Mouse (Mus musculus) liver, embryonic 14.5 days (tissue): ENCODE measurements around the gene Reg3d.

Experiments
- CTCF ChIP-seq: IDR thresholded peaks from 2 replicates; pipeline ENCODE4 v1.5.1; 2016; ENCODE audit warnings: antibody characterized with exemption, low read depth, control low read depth
- EP300 ChIP-seq: IDR thresholded peaks from 2 replicates; pipeline ENCODE4 v1.6.1; 2016; ENCODE audit warnings: antibody characterized with exemption, low read depth

GRCm38 (mm10) chr6:78378765-78379164 is at the start of gene Reg3d:
- TF ChIP-seq CTCF (no peak), EP300 (no peak)
